Mouse (Mus musculus): ENCODE results near the gene Fkrp.

DNA sequence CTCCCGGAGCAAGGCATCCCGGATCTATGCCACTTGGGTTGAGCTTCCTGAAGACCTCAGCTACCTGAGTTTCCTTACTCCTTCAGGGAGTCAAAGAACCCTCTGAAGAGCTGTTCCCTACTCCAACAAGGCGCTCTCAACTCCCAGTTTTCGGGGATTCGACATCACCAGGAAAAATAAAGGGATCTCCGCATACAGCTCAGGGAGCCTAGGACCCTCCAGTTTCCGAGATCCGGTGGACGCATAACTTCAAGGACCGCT is 35.0 kb downstream of the Fkrp start:
- TF ChIP-seq CTCF (IDR thresholded peaks at IDR 0.05; ENCODE audit: extremely low read depth, insufficient read length, insufficient replicate concordance, low read depth, low read length) = no peak
- TF ChIP-seq POLR2A (IDR thresholded peaks at IDR 0.05; ENCODE audit: low read depth, low read length) = no peak

All from small intestine, adult 2 months (tissue).